Mouse (Mus musculus) cortical plate, adult 2 months (tissue): Measurements from ENCODE around the gene Orai3.

ENCODE experiments used
- CTCF ChIP-seq: fragments of 200-500 bp; IDR thresholded peaks from 2 replicates; pipeline ENCODE4 v1.5.1; 2011; ENCODE audit warnings: mild to moderate bottlenecking, control low read depth, low read length; ENCODE audit not compliant: insufficient read depth; ENCODE audit errors: extremely low read depth
- POLR2A ChIP-seq: fragments of 200-500 bp; IDR thresholded peaks from 2 replicates; pipeline ENCODE4 v1.6.1; 2011; ENCODE audit warnings: mild to moderate bottlenecking, low read length, control low read depth; ENCODE audit not compliant: insufficient read depth; ENCODE audit errors: extremely low read depth

GRCm38 (mm10) chr7:127776878-127777473 lies 7.4 kb downstream of the Orai3 start:
- TF ChIP-seq CTCF: no peak
- peak; percentile 63; the same call in 1 of the 2 replicates for TF ChIP-seq POLR2A
